ENCODE assay signal across 15 mouse cellular contexts in genomic region chr13:99750729-99751128, GRCm38 (mm10).
DNase-seq lines count a peak whose midpoint lies in the region; ATAC-seq and TF ChIP-seq lines count a peak whose summit lies in the region.
"Had no signal": no experiment of that assay in that cellular context is flagged by ENCODE, and none has a peak within 500 bp of the region (broad histone marks: within the 10 kb centered on the region; RNA-seq: fewer than 3 reads in every experiment).

No protein-coding gene starts in this region.

- WGBS in liver, embryonic 11.5 days, result 89% methylated on average over 8 of the region's 8 CpGs
- WGBS in liver, postnatal 0 days (ENCODE audit: insufficient replicate concordance), result 86% methylated on average over 8 of the region's 8 CpGs
- WGBS in forebrain, postnatal 0 days, result 60% methylated on average over 8 of the region's 8 CpGs
- WGBS in embryonic facial prominence, embryonic 10.5 days, result 86% methylated on average over 8 of the region's 8 CpGs

- no peak overlapping the region for H3K27ac ChIP-seq in liver, embryonic 11.5 days (ENCODE audit: low read depth, low read length)
- no peak overlapping the region for H3K27ac ChIP-seq in liver, postnatal 0 days (ENCODE audit: low read depth)
- H3K27ac ChIP-seq in forebrain, postnatal 0 days (ENCODE audit: low read depth, low read length), result no peak overlapping the region
- H3K27ac ChIP-seq in embryonic facial prominence, embryonic 10.5 days (replicated peaks), result no peak overlapping the region
- H3K27ac ChIP-seq: heart, embryonic 15.5 days; limb, embryonic 12.5 days; liver, embryonic 13.5 days; lung, embryonic 15.5 days had no signal

- TF ChIP-seq CTCF in liver, postnatal 0 days (IDR thresholded peaks at IDR 0.05; ENCODE audit: low read depth), result no peak
- no peak for TF ChIP-seq CTCF in forebrain, postnatal 0 days (IDR thresholded peaks at IDR 0.05; ENCODE audit: low read depth)

- H3K27me3 ChIP-seq in liver, embryonic 11.5 days (replicated peaks; ENCODE audit: control insufficient read depth, insufficient read depth, low read length), result no peaks in the 10 kb centered on the region
- no peaks in the 10 kb centered on the region for H3K27me3 ChIP-seq in liver, postnatal 0 days (ENCODE audit: insufficient read depth, low read length)
- no peaks in the 10 kb centered on the region for H3K27me3 ChIP-seq in forebrain, postnatal 0 days (ENCODE audit: insufficient read depth, low read length)
- peaks cover 5% of the 10 kb centered on the region; the same call in 1 of the 2 replicates for H3K27me3 ChIP-seq in embryonic facial prominence, embryonic 10.5 days (replicated peaks; ENCODE audit: low read depth, poor library complexity, severe bottlenecking)
- H3K27me3 ChIP-seq: heart, embryonic 15.5 days; limb, embryonic 12.5 days; liver, embryonic 13.5 days; lung, embryonic 15.5 days had no signal

- H3K4me1 ChIP-seq in liver, embryonic 11.5 days (replicated peaks; ENCODE audit: control insufficient read depth, insufficient read depth, low read length), result peaks cover 15% of the 10 kb centered on the region
- H3K4me1 ChIP-seq in liver, postnatal 0 days (ENCODE audit: insufficient read depth), result peaks cover 17% of the 10 kb centered on the region
- peaks cover 6% of the 10 kb centered on the region for H3K4me1 ChIP-seq in forebrain, postnatal 0 days (ENCODE audit: insufficient read depth)
- H3K4me1 ChIP-seq in embryonic facial prominence, embryonic 10.5 days, result 0 out of 2 replicates have a peak, but pooled peaks cover 3% of the 10 kb centered on the region
- H3K4me1 ChIP-seq: limb, embryonic 12.5 days; lung, embryonic 15.5 days had no signal

- H3K9me3 ChIP-seq in liver, embryonic 11.5 days (ENCODE audit: control insufficient read depth, low read length), result no peaks in the 10 kb centered on the region
- no peaks in the 10 kb centered on the region for H3K9me3 ChIP-seq in liver, postnatal 0 days (ENCODE audit: low read length)
- H3K9me3 ChIP-seq in forebrain, postnatal 0 days (ENCODE audit: low read length), result no peaks in the 10 kb centered on the region
- no peaks in the 10 kb centered on the region for H3K9me3 ChIP-seq in embryonic facial prominence, embryonic 10.5 days
- H3K9me3 ChIP-seq: heart, embryonic 15.5 days; limb, embryonic 12.5 days; liver, embryonic 13.5 days; lung, embryonic 15.5 days had no signal

- no peaks in the 10 kb centered on the region for H3K36me3 ChIP-seq in liver, embryonic 11.5 days (ENCODE audit: control insufficient read depth, insufficient read depth, low read length)
- H3K36me3 ChIP-seq in liver, postnatal 0 days (replicated peaks; ENCODE audit: insufficient read depth, low read length), result no peaks in the 10 kb centered on the region
- no peaks in the 10 kb centered on the region for H3K36me3 ChIP-seq in forebrain, postnatal 0 days (ENCODE audit: insufficient read depth)
- no peaks in the 10 kb centered on the region for H3K36me3 ChIP-seq in embryonic facial prominence, embryonic 10.5 days (replicated peaks)
- H3K36me3 ChIP-seq: heart, embryonic 15.5 days; limb, embryonic 12.5 days; liver, embryonic 13.5 days; lung, embryonic 15.5 days had no signal

- no peak for ATAC-seq in liver, embryonic 11.5 days (replicated peaks; ENCODE audit: low FRiP score)
- ATAC-seq in liver, postnatal 0 days, result no peak
- ATAC-seq in forebrain, postnatal 0 days, result peak; percentile 69

- peak; percentile 16 for DNase-seq in liver, embryonic 11.5 days (ENCODE audit: low spot score)
- no peak for DNase-seq in liver, postnatal 0 days
- DNase-seq in cerebellum, adult 9-10 months, result peak; percentile 79
- peak; percentile 59 for DNase-seq in forebrain, postnatal 0 days
- no peak for DNase-seq in thymus, adult 18-20 months
- no peak for DNase-seq in T-cell, adult 2 months (ENCODE audit: low spot score)
- no peak for DNase-seq in embryonic facial prominence, embryonic 10.5 days (ENCODE audit: low spot score)
- DNase-seq: gastrocnemius, postnatal 25 days; kidney, adult 11 months; liver, embryonic 13.5 days; lung, postnatal 4 days; right cerebral cortex, postnatal 25 days had no signal

- no peak overlapping the region for H3K4me2 ChIP-seq in liver, embryonic 11.5 days
- no peak overlapping the region for H3K4me2 ChIP-seq in liver, postnatal 0 days (ENCODE audit: low read depth, low read length)
- no peak overlapping the region for H3K4me2 ChIP-seq in forebrain, postnatal 0 days (ENCODE audit: low read depth)
- H3K4me2 ChIP-seq: heart, embryonic 15.5 days; limb, embryonic 12.5 days; liver, embryonic 13.5 days; lung, embryonic 15.5 days had no signal

- no peak overlapping the region for H3K9ac ChIP-seq in liver, embryonic 11.5 days (ENCODE audit: low read depth, low read length)
- no peak overlapping the region for H3K9ac ChIP-seq in liver, postnatal 0 days (replicated peaks)
- no peak overlapping the region for H3K9ac ChIP-seq in forebrain, postnatal 0 days
- H3K9ac ChIP-seq: heart, embryonic 15.5 days; limb, embryonic 12.5 days; liver, embryonic 13.5 days; lung, embryonic 15.5 days had no signal

- no peak overlapping the region for H3K4me3 ChIP-seq in liver, embryonic 11.5 days (ENCODE audit: low read depth, low read length)
- no peak overlapping the region for H3K4me3 ChIP-seq in liver, postnatal 0 days (ENCODE audit: low read depth, low read length)
- H3K4me3 ChIP-seq in forebrain, postnatal 0 days (ENCODE audit: low read depth, low read length), result no peak overlapping the region
- no peak overlapping the region for H3K4me3 ChIP-seq in embryonic facial prominence, embryonic 10.5 days
- H3K4me3 ChIP-seq: heart, embryonic 15.5 days; limb, embryonic 12.5 days; liver, embryonic 13.5 days; lung, embryonic 15.5 days had no signal

- TF ChIP-seq EP300 in liver, postnatal 0 days (IDR thresholded peaks at IDR 0.05; ENCODE audit: low read depth), result no peak

Comparison
In these comparisons a context has a peak if more than half of its experiments do, and no peak if none do; other contexts are left out.
1. DNase-seq: peak in liver, embryonic 11.5 days (single experiment), cerebellum, adult 9-10 months (single experiment) and forebrain, postnatal 0 days (single experiment); none in liver, postnatal 0 days (single experiment), thymus, adult 18-20 months (0 of 2), T-cell, adult 2 months (single experiment) and embryonic facial prominence, embryonic 10.5 days (single experiment).